17 mouse cellular contexts compared by ENCODE assay signal in the genomic region with DNA sequence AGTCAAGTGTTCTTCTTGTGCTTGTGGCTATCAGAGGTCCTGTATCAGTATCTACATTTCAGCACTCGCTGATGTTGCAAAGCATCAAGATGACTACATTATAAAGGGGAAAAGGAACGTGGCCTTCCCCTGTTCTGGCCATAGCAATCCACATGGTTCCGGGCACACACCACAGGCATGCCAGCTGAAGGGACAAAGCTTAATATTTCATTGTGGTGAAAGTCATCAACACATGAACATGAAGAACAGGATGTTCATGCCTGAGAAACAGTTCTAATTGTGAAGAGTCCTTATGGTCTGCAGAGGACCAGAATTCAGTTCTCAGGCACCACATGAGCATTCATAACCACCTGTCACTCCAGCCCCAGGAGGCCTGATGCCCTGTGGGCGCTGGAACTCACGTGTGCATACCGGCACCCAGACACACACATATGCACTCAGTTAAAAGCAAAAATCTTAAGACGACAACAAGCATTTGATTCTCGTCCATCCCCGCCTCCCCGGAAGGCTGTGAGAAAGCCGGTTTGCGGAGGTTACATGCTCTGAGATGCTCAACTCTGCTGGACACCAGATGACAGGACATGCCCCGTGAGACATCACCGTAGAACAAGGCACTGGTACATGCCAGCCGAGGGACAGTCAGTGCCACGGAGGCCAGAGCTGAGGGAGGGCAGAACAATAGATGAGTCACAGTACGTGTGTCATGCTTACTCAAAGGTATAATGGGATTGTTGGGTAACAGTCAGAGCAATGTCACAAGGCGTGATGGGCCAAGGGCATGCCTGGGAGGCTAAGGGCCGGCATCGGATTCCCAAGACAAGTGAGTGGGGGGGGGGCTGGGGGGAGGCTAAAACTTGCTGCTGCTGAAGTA. TPM values are rescaled to one million over a fixed set of nuclear protein-coding genes. Genes with fewer than 3 reads are reported as not detected.
A peak's percentile ranks its signal among the peaks of the same experiment; 100 is the strongest.
DNase-seq lines count a peak whose midpoint lies in the region; ATAC-seq and TF ChIP-seq lines count a peak whose summit lies in the region.
"Had no signal": no experiment of that assay in that cellular context is flagged by ENCODE, and none has a peak within 500 bp of the region (broad histone marks: within the 10 kb centered on the region; RNA-seq: fewer than 3 reads in every experiment).

No protein-coding gene starts in this region.

- peak overlapping the region; percentile 46 for H3K4me3 ChIP-seq in erythroblast, embryonic 14.5 days (replicated peaks)
- H3K4me3 ChIP-seq in limb, embryonic 14.5 days (replicated peaks; ENCODE audit: low read length) = no peak overlapping the region
- H3K4me3 ChIP-seq in limb, embryonic 10.5 days = no peak overlapping the region
- no peak overlapping the region for H3K4me3 ChIP-seq in liver, embryonic 14.5 days (ENCODE audit: insufficient read depth in 1 of 2, low read depth in 2 of 2, low read length in 2 of 2)
- H3K4me3 ChIP-seq: embryonic facial prominence, embryonic 12.5 days; kidney, embryonic 15.5 days had no signal

- H3K9me3 ChIP-seq in erythroblast, embryonic 14.5 days (ENCODE audit: control insufficient read depth, low read length) = peaks cover 4% of the 10 kb centered on the region
- no peaks in the 10 kb centered on the region for H3K9me3 ChIP-seq in limb, embryonic 14.5 days (ENCODE audit: control insufficient read depth, low read length)
- H3K9me3 ChIP-seq in limb, embryonic 10.5 days (replicated peaks) = no peaks in the 10 kb centered on the region
- H3K9me3 ChIP-seq in liver, embryonic 14.5 days (ENCODE audit: control insufficient read depth, low read length) = no peaks in the 10 kb centered on the region
- H3K9me3 ChIP-seq: embryonic facial prominence, embryonic 12.5 days; kidney, embryonic 15.5 days had no signal

- peaks cover 23% of the 10 kb centered on the region for H3K27me3 ChIP-seq in erythroblast, embryonic 14.5 days (ENCODE audit: control insufficient read depth)
- H3K27me3 ChIP-seq in limb, embryonic 14.5 days (ENCODE audit: control insufficient read depth, insufficient read depth, low read length) = no peaks in the 10 kb centered on the region
- H3K27me3 ChIP-seq in limb, embryonic 10.5 days (ENCODE audit: low read depth, poor library complexity, severe bottlenecking) = no peaks in the 10 kb centered on the region
- no peaks in the 10 kb centered on the region for H3K27me3 ChIP-seq in liver, embryonic 14.5 days (ENCODE audit: control insufficient read depth, insufficient read depth, low read length)
- H3K27me3 ChIP-seq: embryonic facial prominence, embryonic 12.5 days; kidney, embryonic 15.5 days had no signal

- TF ChIP-seq EP300 in liver, embryonic 14.5 days (IDR thresholded peaks at IDR 0.05; ENCODE audit: low read depth) = no peak

- no peak for DNase-seq in limb, embryonic 14.5 days (ENCODE audit: low spot score)
- no peak for DNase-seq in limb, embryonic 10.5 days (ENCODE audit: low spot score)
- DNase-seq in MN1 (ENCODE audit: low spot score) = peak; percentile 71
- DNase-seq in liver, embryonic 14.5 days (ENCODE audit: low read depth in 3 of 3, low spot score in 3 of 3) = no peak
- no peak for DNase-seq in cerebellum, adult 18-20 months
- DNase-seq in cerebellum, postnatal 4 days (ENCODE audit: low spot score in 2 of 2) = no peak
- DNase-seq: B cell, adult 2 months; cerebellum, postnatal 10 days; layer of hippocampus, adult 9-11 months; lung, postnatal 10 days; spleen, adult 18-20 months had no signal

- TF ChIP-seq POLR2A in limb, embryonic 14.5 days (IDR thresholded peaks at IDR 0.05; ENCODE audit: borderline replicate concordance, extremely low read depth, insufficient read depth, insufficient read length) = no peak

- ATAC-seq in erythroblast, adult 5-6 weeks (replicated peaks; ENCODE audit: low FRiP score, poor library complexity, severe bottlenecking) = no peak
- ATAC-seq in limb, embryonic 14.5 days (ENCODE audit: low FRiP score, low read depth) = no peak
- ATAC-seq in liver, embryonic 14.5 days (ENCODE audit: insufficient read depth) = no peak
- ATAC-seq: forebrain, embryonic 14.5 days; hindbrain, postnatal 0 days had no signal

- WGBS in limb, embryonic 14.5 days = 79% methylated on average over 20 of the region's 20 CpGs
- WGBS in limb, embryonic 10.5 days = 90% methylated on average over 20 of the region's 20 CpGs
- WGBS in liver, embryonic 14.5 days (ENCODE audit: insufficient replicate concordance) = 79% methylated on average over 20 of the region's 20 CpGs

- 0 out of 2 replicates have a peak overlapping the region, but pooled peaks have one; percentile 7 for H3K9ac ChIP-seq in limb, embryonic 14.5 days (ENCODE audit: low read depth, low read length, severe bottlenecking)
- H3K9ac ChIP-seq in liver, embryonic 14.5 days (replicated peaks) = peak overlapping the region; percentile 69
- H3K9ac ChIP-seq: embryonic facial prominence, embryonic 12.5 days; kidney, embryonic 15.5 days had no signal

- H3K4me2 ChIP-seq in limb, embryonic 14.5 days (replicated peaks; ENCODE audit: low read depth, low read length, severe bottlenecking) = no peak overlapping the region
- H3K4me2 ChIP-seq in liver, embryonic 14.5 days (ENCODE audit: low read depth) = no peak overlapping the region
- H3K4me2 ChIP-seq: embryonic facial prominence, embryonic 12.5 days; kidney, embryonic 15.5 days had no signal

- H3K27ac ChIP-seq in limb, embryonic 14.5 days (replicated peaks; ENCODE audit: low read depth, low read length) = no peak overlapping the region
- no peak overlapping the region; the same call in 1 of the 2 replicates for H3K27ac ChIP-seq in limb, embryonic 10.5 days
- peak overlapping the region; percentile 91 for H3K27ac ChIP-seq in liver, embryonic 14.5 days
- H3K27ac ChIP-seq: embryonic facial prominence, embryonic 12.5 days; hindbrain, postnatal 0 days; kidney, embryonic 15.5 days had no signal

- H3K4me1 ChIP-seq in erythroblast, embryonic 14.5 days (ENCODE audit: control insufficient read depth) = peaks cover 91% of the 10 kb centered on the region
- H3K4me1 ChIP-seq in limb, embryonic 14.5 days (ENCODE audit: control insufficient read depth, insufficient read depth, low read length) = peaks cover 15% of the 10 kb centered on the region
- peaks cover 49% of the 10 kb centered on the region for H3K4me1 ChIP-seq in limb, embryonic 10.5 days
- peaks cover 49 to 64% of the 10 kb centered on the region in 2 experiments for H3K4me1 ChIP-seq in liver, embryonic 14.5 days (replicated peaks; ENCODE audit: control insufficient read depth in 2 of 2, insufficient read depth in 2 of 2, low read length in 1 of 2)

- no peak for TF ChIP-seq CTCF in liver, embryonic 14.5 days (IDR thresholded peaks at IDR 0.05; ENCODE audit: low read depth)

- peaks cover 21% of the 10 kb centered on the region for H3K36me3 ChIP-seq in erythroblast, embryonic 14.5 days (ENCODE audit: control insufficient read depth)
- no peaks in the 10 kb centered on the region for H3K36me3 ChIP-seq in limb, embryonic 14.5 days (ENCODE audit: control insufficient read depth, insufficient read depth, low read length)
- H3K36me3 ChIP-seq in limb, embryonic 10.5 days = no peaks in the 10 kb centered on the region
- H3K36me3 ChIP-seq in liver, embryonic 14.5 days (replicated peaks; ENCODE audit: control insufficient read depth, insufficient read depth, low read depth) = no peaks in the 10 kb centered on the region
- H3K36me3 ChIP-seq: embryonic facial prominence, embryonic 12.5 days; kidney, embryonic 15.5 days had no signal

RNA-seq across cellular contexts. Expression of gene Pim1, which starts 56.2 kb away (rescaled TPM):
- 72.6 and 76.6 TPM in 2 replicates for polyA plus RNA-seq in erythroblast, embryonic 14.5 days (2012)
- 342 and 357 TPM in 2 replicates for total RNA-seq in erythroblast, adult 5-6 weeks (2015; ENCODE audit: low replicate concordance)
- 725 and 933 TPM in 2 replicates for total RNA-seq in erythroblast, adult 5-6 weeks (2017; ENCODE audit: low replicate concordance)
- 18.4 and 23.3 TPM in 2 replicates for polyA plus RNA-seq in limb, embryonic 14.5 days (2012; rRNA removed)
- polyA plus RNA-seq in limb, embryonic 14.5 days (2014; fragmentation: Nextera tagmentation; extraction: Ambion mirVana) = 15.7 TPM in 2 replicates
- 27.4 and 31.0 TPM in 2 replicates for polyA plus RNA-seq in limb, embryonic 10.5 days (2016; fragmentation: Nextera tagmentation; extraction: Ambion mirVana)
- 61.4 and 64.5 TPM in 2 replicates for polyA plus RNA-seq in liver, embryonic 14.5 days (2012; rRNA removed)
- 60.4 and 69.9 TPM in 2 replicates for polyA plus RNA-seq in liver, embryonic 14.5 days (2014; fragmentation: Nextera tagmentation; extraction: Ambion mirVana)
